Mouse (Mus musculus): ENCODE measurements at regions not wholly inside any gene's neighbourhood (a gene's known extent, or its start where the extent isn't known, plus 50 kb on each side); places are given as distances from the start of the nearest gene placed in this dataset.

- Histone ChIP-seq H3K27ac (ENCODE audit: low read length) (no peak overlapping the region), H3K9ac (ENCODE audit: low read depth, low read length) (no peak overlapping the region), H3K4me2 (ENCODE audit: low read length) (no peak overlapping the region), H3K4me3 (ENCODE audit: low read depth, low read length) (no peak overlapping the region), H3K4me1 (ENCODE audit: control insufficient read depth, insufficient read depth, low read length) (no peaks in the 10 kb centered on the region), H3K9me3 (replicated peaks; ENCODE audit: control insufficient read depth, low read length, poor library complexity, severe bottlenecking) (no peaks in the 10 kb centered on the region), H3K36me3 (ENCODE audit: control insufficient read depth, insufficient read depth, low read length) (no peaks in the 10 kb centered on the region), H3K27me3 (ENCODE audit: control insufficient read depth, insufficient read depth, low read depth, low read length) (no peaks in the 10 kb centered on the region)
- ATAC-seq = no peak
- WGBS = 76% methylated on average over 2 of the region's 2 CpGs
These were observed 103.0 kb upstream of the Zbtb20 start for GRCm38 (mm10) chr16:42772640-42773039.

GRCm38 (mm10) chr16:42770199-42770598 lies 105.5 kb upstream of the Zbtb20 start:
- Histone ChIP-seq H3K4me3 (ENCODE audit: low read depth, low read length) (no peak overlapping the region), H3K4me1 (ENCODE audit: control insufficient read depth, insufficient read depth, low read length) (no peaks in the 10 kb centered on the region), H3K27me3 (ENCODE audit: control insufficient read depth, insufficient read depth, low read depth, low read length) (no peaks in the 10 kb centered on the region), H3K36me3 (ENCODE audit: control insufficient read depth, insufficient read depth, low read length) (no peaks in the 10 kb centered on the region), H3K27ac (ENCODE audit: low read length) (no peak overlapping the region), H3K9ac (ENCODE audit: low read depth, low read length) (no peak overlapping the region), H3K9me3 (replicated peaks; ENCODE audit: control insufficient read depth, low read length, poor library complexity, severe bottlenecking) (no peaks in the 10 kb centered on the region), H3K4me2 (ENCODE audit: low read length) (no peak overlapping the region)
- WGBS = 63% methylated on average over 1 of the region's 1 CpGs
- ATAC-seq = no peak

GRCm38 (mm10) chr16:42748681-42749080 lies 127.0 kb upstream of the Zbtb20 start:
- H3K9ac ChIP-seq (ENCODE audit: low read depth, low read length) = no peak overlapping the region
- H3K9me3 ChIP-seq (replicated peaks; ENCODE audit: control insufficient read depth, low read length, poor library complexity, severe bottlenecking) = no peaks in the 10 kb centered on the region
- no peaks in the 10 kb centered on the region for H3K36me3 ChIP-seq (ENCODE audit: control insufficient read depth, insufficient read depth, low read length)
- no peak overlapping the region for H3K27ac ChIP-seq (ENCODE audit: low read length)
- WGBS = 71% methylated on average over 5 of the region's 5 CpGs
- no peak for ATAC-seq
- no peaks in the 10 kb centered on the region for H3K27me3 ChIP-seq (ENCODE audit: control insufficient read depth, insufficient read depth, low read depth, low read length)
- H3K4me1 ChIP-seq (ENCODE audit: control insufficient read depth, insufficient read depth, low read length) = peaks cover 14% of the 10 kb centered on the region
- no peak overlapping the region for H3K4me2 ChIP-seq (ENCODE audit: low read length)
- H3K4me3 ChIP-seq (ENCODE audit: low read depth, low read length) = no peak overlapping the region

- peak overlapping the region; percentile 83 for H3K27ac ChIP-seq (ENCODE audit: low read length)
- peaks cover 22% of the 10 kb centered on the region for H3K4me1 ChIP-seq (ENCODE audit: control insufficient read depth, insufficient read depth, low read length)
- H3K9me3 ChIP-seq (replicated peaks; ENCODE audit: control insufficient read depth, low read length, poor library complexity, severe bottlenecking) = no peaks in the 10 kb centered on the region
- H3K4me2 ChIP-seq (ENCODE audit: low read length) = peak overlapping the region; percentile 38
- H3K27me3 ChIP-seq (ENCODE audit: control insufficient read depth, insufficient read depth, low read depth, low read length) = no peaks in the 10 kb centered on the region
- H3K4me3 ChIP-seq (ENCODE audit: low read depth, low read length) = no peak overlapping the region
- no peaks in the 10 kb centered on the region for H3K36me3 ChIP-seq (ENCODE audit: control insufficient read depth, insufficient read depth, low read length)
- WGBS = 18% methylated on average over 11 of the region's 11 CpGs
- peak overlapping the region; percentile 41 for H3K9ac ChIP-seq (ENCODE audit: low read depth, low read length)
- peak; percentile 81 for ATAC-seq
These were observed 129.6 kb upstream of the Zbtb20 start for GRCm38 (mm10) chr16:42745943-42746675.

GRCm38 (mm10) chr16:42743538-42743937 lies 132.1 kb upstream of the Zbtb20 start:
- H3K27ac ChIP-seq (ENCODE audit: low read length) = peak overlapping the region; percentile 42; the same call in 1 of the 2 replicates
- no peaks in the 10 kb centered on the region for H3K27me3 ChIP-seq (ENCODE audit: control insufficient read depth, insufficient read depth, low read depth, low read length)
- 42% methylated on average over 1 of the region's 1 CpGs for WGBS
- no peaks in the 10 kb centered on the region for H3K36me3 ChIP-seq (ENCODE audit: control insufficient read depth, insufficient read depth, low read length)
- no peak overlapping the region for H3K4me2 ChIP-seq (ENCODE audit: low read length)
- no peak overlapping the region for H3K4me3 ChIP-seq (ENCODE audit: low read depth, low read length)
- no peaks in the 10 kb centered on the region for H3K9me3 ChIP-seq (replicated peaks; ENCODE audit: control insufficient read depth, low read length, poor library complexity, severe bottlenecking)
- H3K9ac ChIP-seq (ENCODE audit: low read depth, low read length) = no peak overlapping the region
- H3K4me1 ChIP-seq (ENCODE audit: control insufficient read depth, insufficient read depth, low read length) = peaks cover 22% of the 10 kb centered on the region
- ATAC-seq = peak; percentile 62; the same call in 1 of the 2 replicates

- Histone ChIP-seq H3K9ac (ENCODE audit: low read depth, low read length) (no peak overlapping the region), H3K4me1 (ENCODE audit: control insufficient read depth, insufficient read depth, low read length) (peaks cover 22% of the 10 kb centered on the region), H3K27ac (ENCODE audit: low read length) (peak overlapping the region; percentile 42), H3K27me3 (ENCODE audit: control insufficient read depth, insufficient read depth, low read depth, low read length) (no peaks in the 10 kb centered on the region), H3K4me2 (ENCODE audit: low read length) (no peak overlapping the region), H3K4me3 (ENCODE audit: low read depth, low read length) (no peak overlapping the region), H3K36me3 (ENCODE audit: control insufficient read depth, insufficient read depth, low read length) (no peaks in the 10 kb centered on the region), H3K9me3 (replicated peaks; ENCODE audit: control insufficient read depth, low read length, poor library complexity, severe bottlenecking) (no peaks in the 10 kb centered on the region)
- WGBS = 52% methylated on average over 2 of the region's 2 CpGs
- ATAC-seq = no peak
These were observed 132.6 kb upstream of the Zbtb20 start for GRCm38 (mm10) chr16:42743120-42743519.

- H3K9me3 ChIP-seq (replicated peaks; ENCODE audit: control insufficient read depth, low read length, poor library complexity, severe bottlenecking) = no peaks in the 10 kb centered on the region
- no peak for ATAC-seq
- no peak overlapping the region for H3K9ac ChIP-seq (ENCODE audit: low read depth, low read length)
- H3K4me1 ChIP-seq (ENCODE audit: control insufficient read depth, insufficient read depth, low read length) = 0 out of 2 replicates have a peak, but pooled peaks cover 2% of the 10 kb centered on the region
- no peak overlapping the region for H3K4me3 ChIP-seq (ENCODE audit: low read depth, low read length)
- H3K27me3 ChIP-seq (ENCODE audit: control insufficient read depth, insufficient read depth, low read depth, low read length) = no peaks in the 10 kb centered on the region
- no peak overlapping the region for H3K27ac ChIP-seq (ENCODE audit: low read length)
- H3K36me3 ChIP-seq (ENCODE audit: control insufficient read depth, insufficient read depth, low read length) = no peaks in the 10 kb centered on the region
- H3K4me2 ChIP-seq (ENCODE audit: low read length) = no peak overlapping the region
- WGBS = 63% methylated on average over 7 of the region's 7 CpGs
These were observed 147.9 kb upstream of the Zbtb20 start for GRCm38 (mm10) chr16:42727826-42728225.

GRCm38 (mm10) chr16:42719915-42720314 lies 155.8 kb upstream of the Zbtb20 start:
- ATAC-seq = no peak
- no peak overlapping the region for H3K9ac ChIP-seq (ENCODE audit: low read depth, low read length)
- H3K36me3 ChIP-seq (ENCODE audit: control insufficient read depth, insufficient read depth, low read length) = no peaks in the 10 kb centered on the region
- no peak overlapping the region for H3K4me2 ChIP-seq (ENCODE audit: low read length)
- no peaks in the 10 kb centered on the region for H3K27me3 ChIP-seq (ENCODE audit: control insufficient read depth, insufficient read depth, low read depth, low read length)
- no peak overlapping the region for H3K27ac ChIP-seq (ENCODE audit: low read length)
- H3K4me1 ChIP-seq (ENCODE audit: control insufficient read depth, insufficient read depth, low read length) = peaks cover 23% of the 10 kb centered on the region
- H3K9me3 ChIP-seq (replicated peaks; ENCODE audit: control insufficient read depth, low read length, poor library complexity, severe bottlenecking) = no peaks in the 10 kb centered on the region
- 63% methylated on average over 3 of the region's 3 CpGs for WGBS
- H3K4me3 ChIP-seq (ENCODE audit: low read depth, low read length) = no peak overlapping the region

GRCm38 (mm10) chr16:42718452-42718851 lies 157.2 kb upstream of the Zbtb20 start:
- Histone ChIP-seq H3K27me3 (ENCODE audit: control insufficient read depth, insufficient read depth, low read depth, low read length) (no peaks in the 10 kb centered on the region), H3K4me3 (ENCODE audit: low read depth, low read length) (no peak overlapping the region), H3K36me3 (ENCODE audit: control insufficient read depth, insufficient read depth, low read length) (no peaks in the 10 kb centered on the region), H3K4me2 (ENCODE audit: low read length) (peak overlapping the region; percentile 38; the same call in 1 of the 2 replicates), H3K4me1 (ENCODE audit: control insufficient read depth, insufficient read depth, low read length) (peaks cover 21% of the 10 kb centered on the region), H3K9me3 (replicated peaks; ENCODE audit: control insufficient read depth, low read length, poor library complexity, severe bottlenecking) (no peaks in the 10 kb centered on the region), H3K9ac (ENCODE audit: low read depth, low read length) (no peak overlapping the region), H3K27ac (ENCODE audit: low read length) (peak overlapping the region; percentile 86)
- WGBS = 29% methylated on average over 7 of the region's 7 CpGs
- peak; percentile 30; the same call in 1 of the 2 replicates for ATAC-seq
